Mouse (Mus musculus) liver, embryonic 14.5 days (tissue): ENCODE results near the gene Mcrs1. TPM values are rescaled to one million over a fixed set of nuclear protein-coding genes. Genes with fewer than 3 reads are reported as not detected.
A peak's percentile ranks its signal among the peaks of the same experiment; 100 is the strongest.

Source experiments
- ATAC-seq: fragments of 200-750 bp; cut with Nextera tagmentation; 2 replicates; pipeline ENCODE4 v1.8.0; 2017; ENCODE audit warnings: moderate number of reproducible peaks, mild to moderate bottlenecking, moderate library complexity; ENCODE audit not compliant: insufficient read depth
- DNase-seq, 3 experiments: peaks; one replicate each; pipeline ENCODE4 v3.0.0-alpha.2; 2012 to 2013; ENCODE audit warnings: low read depth in 3 of 3, low spot score in 3 of 3
- H3K27ac ChIP-seq: fragments of 300-500 bp; sonication (generic); 2 replicates; pipeline ENCODE4 v1.5.1; 2014; ENCODE audit warnings: moderate library complexity, mild to moderate bottlenecking, control low read depth, inconsistent platforms
- H3K27me3 ChIP-seq: fragments of 300-500 bp; sonication (generic); 2 replicates; pipeline ENCODE4 v1.6.1; 2014; ENCODE audit warnings: mild to moderate bottlenecking, low read length, moderate library complexity; ENCODE audit not compliant: control insufficient read depth, insufficient read depth
- H3K36me3 ChIP-seq: fragments of 300-500 bp; sonication (generic); replicated peaks from 2 replicates; pipeline ENCODE4 v1.6.1; 2014; ENCODE audit warnings: low read depth; ENCODE audit not compliant: control insufficient read depth, insufficient read depth
- H3K4me1 ChIP-seq, 2 experiments: fragments of 200-500 bp in 1 of 2; fragments of 300-500 bp in 1 of 2; sonication (generic) in 1 of 2; replicated peaks; 2 replicates each; pipeline ENCODE4 v1.6.1; 2012 to 2014; ENCODE audit warnings: antibody characterized with exemption in 1 of 2, inconsistent platforms in 1 of 2, low read length in 1 of 2; ENCODE audit not compliant: control insufficient read depth in 2 of 2, insufficient read depth in 2 of 2
- H3K4me2 ChIP-seq: fragments of 300-500 bp; sonication (generic); 2 replicates; pipeline ENCODE4 v1.6.1; 2014; ENCODE audit warnings: low read depth, mild to moderate bottlenecking, control low read depth, moderate library complexity
- H3K4me3 ChIP-seq, 2 experiments: fragments of 200-500 bp in 1 of 2; fragments of 300-500 bp in 1 of 2; sonication (generic) in 1 of 2; 2 replicates each; pipeline ENCODE4 v1.5.1; 2012 to 2014; ENCODE audit warnings: low read depth in 2 of 2, low read length in 2 of 2, mild to moderate bottlenecking in 2 of 2, control low read depth in 1 of 2, inconsistent platforms in 1 of 2, moderate library complexity in 1 of 2; ENCODE audit not compliant: insufficient read depth in 1 of 2
- H3K9ac ChIP-seq: fragments of 300-500 bp; sonication (generic); replicated peaks from 2 replicates; pipeline ENCODE4 v1.6.1; 2014; ENCODE audit warnings: mild to moderate bottlenecking, control low read depth, moderate library complexity
- H3K9me3 ChIP-seq: fragments of 300-500 bp; sonication (generic); 2 replicates; pipeline ENCODE4 v1.6.1; 2016; ENCODE audit warnings: low read length, mixed read lengths; ENCODE audit not compliant: control insufficient read depth
- CTCF ChIP-seq: IDR thresholded peaks from 2 replicates; pipeline ENCODE4 v1.5.1; 2016; ENCODE audit warnings: antibody characterized with exemption, low read depth, control low read depth
- EP300 ChIP-seq: IDR thresholded peaks from 2 replicates; pipeline ENCODE4 v1.6.1; 2016; ENCODE audit warnings: antibody characterized with exemption, low read depth
- WGBS: fragments of 180-500 bp; shearing (Covaris S2); extraction: QIAGEN DNeasy Blood & Tissue Kit; methylation state at CpG from one replicate; pipeline ENCODE4 v1.1.7; 2014; ENCODE audit not compliant: insufficient replicate concordance; 5-methylcytosine and 5-hydroxymethylcytosine counted together
- polyA plus RNA-seq, 2 experiments: library from polyadenylated mRNA; depleted of rRNA in 1 of 2; stranded (reverse) in 1 of 2; unstranded in 1 of 2; fragments of >200 nt; fragmentation: Nextera tagmentation in 1 of 2; extraction: Ambion mirVana in 1 of 2; gene quantifications; 2 replicates each; pipeline versions ENCODE4 v1.2.1 to v1.2.3; 2012 to 2014

Mcrs1 gene
- polyA plus RNA-seq, 2 experiments = 25.6 to 41.2 TPM

DNA sequence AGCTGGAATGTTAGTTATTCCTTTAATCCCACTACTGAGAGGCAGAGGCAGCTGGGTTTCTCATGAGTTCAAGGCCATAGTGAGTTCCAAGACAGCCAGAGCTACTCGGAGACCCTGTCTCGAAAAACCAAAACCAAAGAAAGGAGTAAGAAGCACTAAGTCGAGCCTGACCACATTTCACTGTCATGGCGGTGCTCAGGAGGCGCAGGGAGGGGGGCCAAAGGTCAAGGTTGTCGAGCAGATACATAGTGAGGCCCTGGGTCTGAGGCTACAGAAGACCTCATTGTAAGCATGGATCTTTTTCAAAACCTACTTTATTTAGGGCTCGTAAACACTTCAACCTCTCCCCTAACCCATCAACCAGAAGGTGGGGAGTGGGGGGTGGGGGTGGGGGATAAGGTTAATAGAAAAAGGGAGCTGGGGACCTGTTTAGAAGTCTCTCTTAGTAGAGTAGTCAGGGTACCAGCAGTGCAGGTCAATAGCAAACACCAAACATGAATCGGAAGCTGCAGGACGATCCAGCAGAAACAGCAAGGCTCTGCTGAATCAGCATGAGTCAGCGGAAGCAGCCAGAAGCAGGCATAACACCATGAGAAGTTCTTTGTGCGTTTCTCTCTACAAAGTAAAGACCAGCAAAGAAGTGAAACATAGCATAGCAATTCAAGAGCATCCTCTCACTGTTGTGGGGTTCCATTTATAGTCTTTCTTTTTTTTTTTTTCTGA lies 35.9 kb downstream of the Mcrs1 start:
- DNase-seq = peak in 2 of 3 experiments; percentile 54 to 58
- WGBS = 67% methylated on average over 11 of the region's 11 CpGs
- TF ChIP-seq CTCF (no peak), EP300 (no peak)
- peaks cover 14% of the 10 kb centered on the region for H3K27me3 ChIP-seq
- H3K9me3 ChIP-seq = no peaks in the 10 kb centered on the region
- H3K4me3 ChIP-seq = no peak overlapping the region
- no peaks in the 10 kb centered on the region; the same call in 1 of the 2 replicates for H3K36me3 ChIP-seq
- peak; percentile 53; the same call in 1 of the 2 replicates for ATAC-seq
- peak overlapping the region; percentile 15 for H3K27ac ChIP-seq
- no peak overlapping the region for H3K4me2 ChIP-seq
- H3K9ac ChIP-seq = no peak overlapping the region
- H3K4me1 ChIP-seq = peaks cover 0 to 5% of the 10 kb centered on the region in 2 experiments; a peak in 3 of 4 replicates

DNA sequence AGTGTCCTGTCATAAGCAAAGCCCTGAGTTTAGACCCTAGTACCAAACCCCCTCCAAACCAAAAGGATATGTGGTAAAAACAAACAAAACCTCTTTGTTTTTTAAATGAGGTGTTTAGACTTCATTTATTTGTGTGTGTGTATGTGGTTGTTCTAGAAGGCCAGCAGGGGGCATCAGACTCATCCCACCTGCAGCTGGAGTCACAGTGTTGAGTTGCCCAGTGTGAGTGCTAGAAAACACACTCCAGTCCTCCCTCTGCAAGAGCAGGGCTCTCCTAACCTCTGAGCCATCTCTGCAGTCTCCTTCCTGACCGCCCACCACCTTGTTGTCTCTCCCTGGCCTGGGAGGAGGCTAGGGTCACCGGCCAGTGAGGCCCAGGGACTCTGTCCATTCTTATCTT lies 36.8 kb downstream of the Mcrs1 start:
- Histone ChIP-seq H3K4me3 (no peak overlapping the region), H3K36me3 (no peaks in the 10 kb centered on the region; the same call in none of the 2 replicates), H3K4me1 (peaks cover 0 to 5% of the 10 kb centered on the region in 2 experiments; a peak in 3 of 4 replicates), H3K9ac (no peak overlapping the region), H3K27me3 (peaks cover 7% of the 10 kb centered on the region), H3K4me2 (no peak overlapping the region), H3K27ac (no peak overlapping the region), H3K9me3 (no peaks in the 10 kb centered on the region)
- no peak for ATAC-seq
- WGBS = 66% methylated on average over 2 of the region's 2 CpGs
- no peak for DNase-seq
- TF ChIP-seq EP300 (no peak), CTCF (peak; percentile 66)

DNA sequence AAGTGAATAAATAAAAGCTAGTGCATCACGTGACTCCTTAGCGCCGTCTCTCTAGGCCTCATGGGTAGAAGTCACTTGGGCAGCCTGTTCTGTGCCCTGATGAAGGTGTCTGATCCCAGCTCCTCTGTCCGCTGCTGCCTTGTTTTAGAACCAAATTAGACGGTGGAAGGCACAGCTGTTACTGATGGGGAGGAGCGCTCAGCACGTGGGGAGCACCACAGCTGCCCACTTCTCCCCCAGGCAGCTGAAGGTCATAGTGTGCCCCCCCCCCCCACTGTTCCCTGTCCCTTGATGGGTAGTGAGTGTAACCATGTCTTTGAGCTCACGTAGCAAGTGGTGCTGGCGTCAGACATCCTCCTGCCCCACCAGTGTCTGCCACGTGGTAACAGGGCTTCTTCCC lies 38.6 kb downstream of the Mcrs1 start:
- ATAC-seq = no peak

DNA sequence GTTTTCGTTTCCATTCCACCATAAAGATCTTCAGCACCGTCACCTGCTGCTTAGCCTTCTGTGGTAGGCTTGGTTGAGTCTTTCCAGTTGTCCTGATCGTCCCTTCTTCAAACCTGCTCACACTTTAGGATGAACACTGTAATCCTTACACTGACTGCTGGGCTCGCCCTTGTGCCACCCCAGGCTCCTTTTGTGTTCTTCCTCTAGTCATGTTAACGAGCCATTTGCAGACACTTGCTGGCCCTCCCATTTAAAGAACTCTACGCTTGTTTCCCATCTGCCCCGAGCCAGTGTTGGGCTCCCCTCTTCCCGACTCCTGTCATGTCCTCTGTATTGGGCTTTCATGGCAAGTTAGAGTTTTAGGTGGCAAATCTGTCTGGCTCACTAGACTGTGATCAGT lies 45.8 kb downstream of the Mcrs1 start:
- Histone ChIP-seq H3K9ac (no peak overlapping the region), H3K9me3 (no peaks in the 10 kb centered on the region), H3K27me3 (no peaks in the 10 kb centered on the region), H3K4me2 (no peak overlapping the region), H3K4me1 (no peaks in the 10 kb centered on the region), H3K27ac (no peak overlapping the region), H3K4me3 (no peak overlapping the region), H3K36me3 (no peaks in the 10 kb centered on the region; the same call in none of the 2 replicates)
- DNase-seq (no peak), ATAC-seq (no peak)
- no peak for TF ChIP-seq CTCF
- TF ChIP-seq EP300 = no peak
- WGBS = 71% methylated on average over 8 of the region's 8 CpGs

More for the DNA sequence above, 38.6 kb downstream of the Mcrs1 start:
- no peaks in the 10 kb centered on the region; the same call in none of the 2 replicates for H3K36me3 ChIP-seq
- TF ChIP-seq CTCF (no peak), EP300 (no peak)
- peaks cover 0 to 5% of the 10 kb centered on the region in 2 experiments; a peak in 3 of 4 replicates for H3K4me1 ChIP-seq
- 76% methylated on average over 10 of the region's 10 CpGs for WGBS
- H3K9ac ChIP-seq = no peak overlapping the region
- no peak overlapping the region for H3K4me2 ChIP-seq
- no peak overlapping the region for H3K4me3 ChIP-seq
- no peak overlapping the region for H3K27ac ChIP-seq
- DNase-seq = no peak
- H3K9me3 ChIP-seq = no peaks in the 10 kb centered on the region
- no peaks in the 10 kb centered on the region for H3K27me3 ChIP-seq

DNA sequence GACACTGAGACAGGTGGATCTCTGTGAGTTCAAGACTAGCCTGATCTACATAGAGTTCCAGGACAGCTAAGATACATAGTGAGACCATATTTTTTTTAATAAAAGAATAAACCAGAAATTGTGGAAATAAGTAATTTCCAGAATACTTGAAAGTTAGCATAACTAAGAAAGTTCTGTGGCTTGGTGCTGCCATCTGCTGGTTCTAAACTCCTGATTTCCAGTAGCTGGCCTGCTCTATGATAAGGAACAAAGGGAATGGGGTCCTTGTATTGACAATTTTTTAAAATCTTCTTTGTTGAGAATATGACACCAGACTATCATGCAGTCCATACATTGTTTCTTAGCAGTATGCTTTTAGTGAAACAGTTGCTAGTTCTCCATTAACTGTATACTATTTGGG lies 53.0 kb downstream of the Mcrs1 start:
- no peak for DNase-seq
- Histone ChIP-seq H3K27ac (no peak overlapping the region), H3K9ac (no peak overlapping the region), H3K4me2 (no peak overlapping the region), H3K4me3 (no peak overlapping the region), H3K36me3 (no peaks in the 10 kb centered on the region), H3K27me3 (no peaks in the 10 kb centered on the region), H3K4me1 (no peaks in the 10 kb centered on the region), H3K9me3 (no peaks in the 10 kb centered on the region)
- ATAC-seq = no peak
- TF ChIP-seq CTCF (peak; percentile 18; the same call in 1 of the 2 replicates), EP300 (no peak)
